Mouse (Mus musculus) limb, embryonic 11.5 days (tissue): Measurements from ENCODE around the gene Ywhag. TPM values are rescaled to one million over a fixed set of nuclear protein-coding genes. Genes with fewer than 3 reads are reported as not detected.
A peak's percentile ranks its signal among the peaks of the same experiment; 100 is the strongest.

Source experiments
- ATAC-seq: fragments of 200-750 bp; cut with Nextera tagmentation; 2 replicates; pipeline ENCODE4 v1.8.0; 2017; ENCODE audit warnings: low read depth; ENCODE audit not compliant: insufficient number of reproducible peaks, low FRiP score, low TSS enrichment
- DNase-seq: peaks from one replicate; pipeline ENCODE4 v3.0.0-alpha.2; 2015; ENCODE audit warnings: low spot score
- H3K27ac ChIP-seq: fragments of 300-500 bp; sonication (generic); replicated peaks from 2 replicates; pipeline ENCODE4 v1.5.1; 2014; ENCODE audit warnings: low read depth, mild to moderate bottlenecking, low read length
- H3K27me3 ChIP-seq: fragments of 300-500 bp; sonication (generic); 2 replicates; pipeline ENCODE4 v1.6.1; 2014; ENCODE audit warnings: mild to moderate bottlenecking, low read length, mixed read lengths; ENCODE audit not compliant: control insufficient read depth, insufficient read depth
- H3K36me3 ChIP-seq: fragments of 300-500 bp; sonication (generic); 2 replicates; pipeline ENCODE4 v1.6.1; 2014; ENCODE audit warnings: mild to moderate bottlenecking, low read length, moderate library complexity, mixed read lengths; ENCODE audit not compliant: control insufficient read depth, insufficient read depth
- H3K4me1 ChIP-seq: fragments of 300-500 bp; sonication (generic); 2 replicates; pipeline ENCODE4 v1.6.1; 2014; ENCODE audit warnings: low read length, mixed read lengths; ENCODE audit not compliant: control insufficient read depth, insufficient read depth
- H3K4me2 ChIP-seq: fragments of 300-500 bp; sonication (generic); 2 replicates; pipeline ENCODE4 v1.6.1; 2014; ENCODE audit warnings: low read depth, mild to moderate bottlenecking, moderate library complexity; ENCODE audit not compliant: severe bottlenecking
- H3K4me3 ChIP-seq: fragments of 300-500 bp; sonication (generic); 2 replicates; pipeline ENCODE4 v1.5.1; 2014; ENCODE audit warnings: low read depth, low read length
- H3K9ac ChIP-seq: fragments of 300-500 bp; sonication (generic); 2 replicates; pipeline ENCODE4 v1.6.1; 2014; ENCODE audit warnings: mild to moderate bottlenecking, low read length
- H3K9me3 ChIP-seq: fragments of 300-500 bp; sonication (generic); 2 replicates; pipeline ENCODE4 v1.6.1; 2016; ENCODE audit warnings: low read length; ENCODE audit not compliant: control insufficient read depth
- WGBS: fragments of 180-500 bp; shearing (Covaris S2); extraction: QIAGEN DNeasy Blood & Tissue Kit; methylation state at CpG from one replicate; pipeline ENCODE4 v1.1.7; 2014; 5-methylcytosine and 5-hydroxymethylcytosine counted together
- polyA plus RNA-seq: library from polyadenylated mRNA; unstranded; fragments of >200 nt; fragmentation: Nextera tagmentation; extraction: Ambion mirVana; gene quantifications from 2 replicates; pipeline ENCODE4 v1.2.1, GENCODE M21; 2014

Ywhag gene
- polyA plus RNA-seq, 1 experiment from 2014 or later = 105 TPM

- Histone ChIP-seq H3K36me3 (no peaks in the 10 kb centered on the region), H3K27me3 (no peaks in the 10 kb centered on the region), H3K4me1 (no peaks in the 10 kb centered on the region), H3K4me2 (no peak overlapping the region), H3K27ac (no peak overlapping the region), H3K9me3 (no peaks in the 10 kb centered on the region), H3K4me3 (no peak overlapping the region), H3K9ac (no peak overlapping the region)
- no peak for DNase-seq
- 79% methylated on average over 6 of the region's 6 CpGs for WGBS
- ATAC-seq = no peak
These were observed 8.3 kb upstream of the Ywhag start for GRCm38 (mm10) chr5:135942710-135943109.

DNA sequence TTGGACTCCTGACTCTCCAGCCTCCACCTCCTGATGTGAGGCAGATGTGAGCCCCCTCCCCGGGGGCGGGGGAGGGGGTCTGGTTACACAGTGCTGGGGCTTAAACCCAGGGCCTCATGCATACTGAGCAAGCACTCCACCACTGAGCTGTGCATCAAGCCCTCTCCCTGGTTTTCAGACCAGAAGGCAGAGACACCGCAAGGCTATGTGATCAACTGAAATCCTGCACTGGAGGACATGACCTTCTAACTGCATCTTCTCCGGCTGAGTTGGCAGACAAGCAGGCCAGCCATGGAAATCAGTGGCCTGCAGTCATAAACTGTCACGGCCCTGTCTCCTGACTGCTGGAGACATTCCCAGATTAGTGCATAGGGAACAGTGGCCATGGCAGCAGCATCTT is 6.2 kb upstream of the Ywhag start:
- H3K27ac ChIP-seq = no peak overlapping the region
- H3K4me2 ChIP-seq = no peak overlapping the region
- no peak overlapping the region for H3K4me3 ChIP-seq
- WGBS = 62% methylated on average over 5 of the region's 5 CpGs
- no peak overlapping the region for H3K9ac ChIP-seq
- H3K36me3 ChIP-seq = no peaks in the 10 kb centered on the region
- no peaks in the 10 kb centered on the region for H3K27me3 ChIP-seq
- no peaks in the 10 kb centered on the region for H3K9me3 ChIP-seq
- H3K4me1 ChIP-seq = no peaks in the 10 kb centered on the region
- ATAC-seq (no peak), DNase-seq (no peak)

DNA sequence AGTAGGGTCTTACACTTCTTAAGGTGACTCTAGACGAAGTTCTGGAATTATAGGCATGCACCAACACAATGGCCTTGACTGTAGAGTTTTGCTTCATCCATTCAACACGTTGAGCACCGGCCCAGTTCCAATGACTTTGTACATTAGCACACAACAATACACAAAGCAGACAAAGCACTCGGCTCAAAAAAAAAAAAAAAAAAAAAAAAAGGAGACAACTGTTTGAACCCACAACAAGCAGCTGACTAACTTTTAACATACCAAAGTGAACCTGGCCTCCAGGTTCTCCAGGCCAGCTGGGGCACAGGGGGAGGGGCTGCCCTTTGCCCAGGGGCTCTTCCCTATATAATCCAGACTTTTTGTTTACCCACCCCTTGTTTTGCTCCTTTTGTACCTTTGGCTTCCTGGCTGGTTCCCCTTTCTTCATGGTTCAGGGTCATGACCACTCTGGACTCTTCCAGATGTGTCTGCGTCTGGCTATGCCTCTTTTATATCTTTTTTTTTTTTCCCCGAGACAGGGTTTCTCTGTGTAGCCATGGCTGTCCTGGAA is 1.3 kb upstream of the Ywhag start:
- no peak overlapping the region for H3K4me3 ChIP-seq
- DNase-seq = no peak
- H3K27me3 ChIP-seq = no peaks in the 10 kb centered on the region
- no peak overlapping the region for H3K9ac ChIP-seq
- WGBS = 85% methylated on average over 6 of the region's 6 CpGs
- no peaks in the 10 kb centered on the region for H3K9me3 ChIP-seq
- no peak overlapping the region for H3K4me2 ChIP-seq
- H3K4me1 ChIP-seq = no peaks in the 10 kb centered on the region
- no peak overlapping the region for H3K27ac ChIP-seq
- no peak for ATAC-seq
- no peaks in the 10 kb centered on the region for H3K36me3 ChIP-seq

- peak overlapping the region; percentile 66; the same call in 1 of the 2 replicates for H3K4me3 ChIP-seq
- 0 out of 2 replicates have a peak, but pooled peaks have one; percentile 24 for ATAC-seq
- H3K9me3 ChIP-seq = no peaks in the 10 kb centered on the region
- peak overlapping the region; percentile 19; the same call in 1 of the 2 replicates for H3K4me2 ChIP-seq
- DNase-seq = no peak
- H3K36me3 ChIP-seq = peaks cover 1% of the 10 kb centered on the region; the same call in 1 of the 2 replicates
- H3K27me3 ChIP-seq = no peaks in the 10 kb centered on the region
- H3K4me1 ChIP-seq = no peaks in the 10 kb centered on the region
- peak overlapping the region; percentile 89; the same call in 1 of the 2 replicates for H3K27ac ChIP-seq
- 56% methylated on average over 7 of the region's 7 CpGs for WGBS
- 0 out of 2 replicates have a peak overlapping the region, but pooled peaks have one; percentile 31 for H3K9ac ChIP-seq
These were observed 734 bp upstream of the Ywhag start for GRCm38 (mm10) chr5:135935176-135935523.

- WGBS = under 1% methylated on average over 35 of the region's 35 CpGs
- peak overlapping the region; percentile 66 for H3K4me3 ChIP-seq
These were observed 445 bp downstream of the Ywhag start for GRCm38 (mm10) chr5:135933900-135934441.

GRCm38 (mm10) chr5:135933222-135933899 is 1.1 kb downstream of the Ywhag start:
- peaks cover 7% of the 10 kb centered on the region; the same call in 1 of the 2 replicates for H3K36me3 ChIP-seq
- no peaks in the 10 kb centered on the region for H3K4me1 ChIP-seq
- H3K9ac ChIP-seq = peak overlapping the region; percentile 75
- WGBS = 20% methylated on average over 12 of the region's 12 CpGs
- H3K4me3 ChIP-seq = peak overlapping the region; percentile 66
- DNase-seq = no peak
- no peak for ATAC-seq
- peak overlapping the region; percentile 78 for H3K4me2 ChIP-seq
- no peaks in the 10 kb centered on the region for H3K9me3 ChIP-seq
- H3K27ac ChIP-seq = peak overlapping the region; percentile 89; the same call in 1 of the 2 replicates
- H3K27me3 ChIP-seq = no peaks in the 10 kb centered on the region

More at GRCm38 (mm10) chr5:135933900-135934441, 445 bp downstream of the Ywhag start:
- no peaks in the 10 kb centered on the region for H3K27me3 ChIP-seq
- H3K4me2 ChIP-seq = peak overlapping the region; percentile 78
- H3K9me3 ChIP-seq = no peaks in the 10 kb centered on the region
- H3K27ac ChIP-seq = peak overlapping the region; percentile 89
- ATAC-seq (peak; percentile 63), DNase-seq (no peak)
- H3K36me3 ChIP-seq = peaks cover 7% of the 10 kb centered on the region; the same call in 1 of the 2 replicates
- H3K4me1 ChIP-seq = no peaks in the 10 kb centered on the region
- peak overlapping the region; percentile 75 for H3K9ac ChIP-seq

- Histone ChIP-seq H3K27me3 (no peaks in the 10 kb centered on the region), H3K36me3 (peaks cover 7% of the 10 kb centered on the region; the same call in 1 of the 2 replicates), H3K27ac (no peak overlapping the region), H3K9me3 (no peaks in the 10 kb centered on the region), H3K4me3 (no peak overlapping the region), H3K4me2 (no peak overlapping the region), H3K9ac (no peak overlapping the region), H3K4me1 (no peaks in the 10 kb centered on the region)
- ATAC-seq = no peak
- WGBS = 88% methylated on average over 2 of the region's 2 CpGs
- DNase-seq = no peak
These were observed 2.1 kb downstream of the Ywhag start for GRCm38 (mm10) chr5:135932359-135932758.

DNA sequence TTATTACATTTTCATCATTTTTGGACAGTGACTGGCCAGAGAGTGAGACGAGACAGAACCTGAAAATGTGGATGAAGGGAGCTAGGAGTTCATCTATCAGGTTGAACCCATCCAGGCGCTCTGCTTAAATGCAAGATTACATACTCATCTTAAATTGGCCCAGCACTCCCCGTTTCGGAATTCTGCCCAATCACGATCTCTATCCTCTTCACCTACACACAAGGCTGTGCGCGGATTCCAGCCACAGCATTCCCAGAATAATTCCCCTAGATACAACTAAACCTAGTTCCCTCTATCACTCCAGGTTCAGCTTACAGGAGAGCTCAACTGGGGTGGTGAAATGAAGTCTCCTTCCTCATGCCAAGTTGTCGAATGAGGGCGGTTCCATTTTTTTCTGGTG is 2.9 kb downstream of the Ywhag start:
- 90% methylated on average over 9 of the region's 9 CpGs for WGBS
- Histone ChIP-seq H3K9me3 (no peaks in the 10 kb centered on the region), H3K4me3 (no peak overlapping the region), H3K4me2 (no peak overlapping the region), H3K27me3 (no peaks in the 10 kb centered on the region), H3K27ac (no peak overlapping the region), H3K9ac (no peak overlapping the region), H3K36me3 (peaks cover 7% of the 10 kb centered on the region; the same call in 1 of the 2 replicates), H3K4me1 (no peaks in the 10 kb centered on the region)
- ATAC-seq (no peak), DNase-seq (no peak)
